In genomic region chr12:98270810-98271566, GRCm38 (mm10) we compare ENCODE assay signal across 15 mouse cellular contexts. TPM values are rescaled to one million over a fixed set of nuclear protein-coding genes. Genes with fewer than 3 reads are reported as not detected.
DNase-seq lines count a peak whose midpoint lies in the region; ATAC-seq and TF ChIP-seq lines count a peak whose summit lies in the region.
"Had no signal": no experiment of that assay in that cellular context is flagged by ENCODE, and none has a peak within 500 bp of the region (broad histone marks: within the 10 kb centered on the region; RNA-seq: fewer than 3 reads in every experiment).

No protein-coding gene starts in this region.

- no peaks in the 10 kb centered on the region for H3K9me3 ChIP-seq in hindbrain, embryonic 11.5 days (ENCODE audit: control insufficient read depth, low read length)
- H3K9me3 ChIP-seq in hindbrain, postnatal 0 days (ENCODE audit: low read length) = no peaks in the 10 kb centered on the region
- H3K9me3 ChIP-seq in midbrain, embryonic 11.5 days (ENCODE audit: control insufficient read depth, low read length) = no peaks in the 10 kb centered on the region
- no peaks in the 10 kb centered on the region for H3K9me3 ChIP-seq in midbrain, embryonic 14.5 days (ENCODE audit: control insufficient read depth, low read length)
- H3K9me3 ChIP-seq in liver, embryonic 14.5 days (ENCODE audit: control insufficient read depth, low read length) = no peaks in the 10 kb centered on the region
- H3K9me3 ChIP-seq: forebrain, embryonic 15.5 days; hindbrain, embryonic 12.5 days had no signal

- H3K27me3 ChIP-seq in hindbrain, embryonic 11.5 days (ENCODE audit: control insufficient read depth, insufficient read depth, low read length) = no peaks in the 10 kb centered on the region
- no peaks in the 10 kb centered on the region for H3K27me3 ChIP-seq in hindbrain, postnatal 0 days (ENCODE audit: insufficient read depth, low read length)
- H3K27me3 ChIP-seq in midbrain, embryonic 11.5 days (ENCODE audit: control insufficient read depth, insufficient read depth, low read length) = no peaks in the 10 kb centered on the region
- no peaks in the 10 kb centered on the region for H3K27me3 ChIP-seq in midbrain, embryonic 14.5 days (ENCODE audit: control insufficient read depth, insufficient read depth, low read length)
- no peaks in the 10 kb centered on the region for H3K27me3 ChIP-seq in liver, embryonic 14.5 days (ENCODE audit: control insufficient read depth, insufficient read depth, low read length)
- H3K27me3 ChIP-seq: forebrain, embryonic 15.5 days; hindbrain, embryonic 12.5 days had no signal

- peak; percentile 65 for ATAC-seq in hindbrain, embryonic 11.5 days (ENCODE audit: low FRiP score)
- ATAC-seq in hindbrain, postnatal 0 days = no peak
- no peak for ATAC-seq in midbrain, embryonic 11.5 days (ENCODE audit: low FRiP score)
- ATAC-seq in midbrain, embryonic 14.5 days (ENCODE audit: low FRiP score, low TSS enrichment) = no peak
- no peak for ATAC-seq in liver, embryonic 14.5 days (ENCODE audit: insufficient read depth)
- ATAC-seq: forebrain, embryonic 15.5 days had no signal

- WGBS in hindbrain, embryonic 11.5 days = 55% methylated on average over 12 of the region's 12 CpGs
- 53% methylated on average over 12 of the region's 12 CpGs for WGBS in hindbrain, postnatal 0 days
- 59% methylated on average over 12 of the region's 12 CpGs for WGBS in midbrain, embryonic 11.5 days
- WGBS in midbrain, embryonic 14.5 days = 55% methylated on average over 12 of the region's 12 CpGs
- WGBS in liver, embryonic 14.5 days (ENCODE audit: insufficient replicate concordance) = 22% methylated on average over 12 of the region's 12 CpGs

- H3K4me1 ChIP-seq in hindbrain, embryonic 11.5 days (replicated peaks; ENCODE audit: control insufficient read depth, insufficient read depth, low read length) = no peaks in the 10 kb centered on the region
- no peaks in the 10 kb centered on the region for H3K4me1 ChIP-seq in hindbrain, postnatal 0 days (ENCODE audit: insufficient read depth, low read length)
- no peaks in the 10 kb centered on the region for H3K4me1 ChIP-seq in midbrain, embryonic 11.5 days (ENCODE audit: control insufficient read depth, insufficient read depth, low read length)
- H3K4me1 ChIP-seq in midbrain, embryonic 14.5 days (ENCODE audit: control insufficient read depth, insufficient read depth, low read length) = 0 out of 2 replicates have a peak, but pooled peaks cover 2% of the 10 kb centered on the region
- H3K4me1 ChIP-seq in liver, embryonic 14.5 days (replicated peaks; ENCODE audit: control insufficient read depth in 2 of 2, insufficient read depth in 2 of 2, low read length in 1 of 2) = no peaks in the 10 kb centered on the region; a peak in 1 of 4 replicates
- H3K4me1 ChIP-seq: forebrain, embryonic 15.5 days; hindbrain, embryonic 12.5 days had no signal

- no peak overlapping the region for H3K4me3 ChIP-seq in hindbrain, embryonic 11.5 days (ENCODE audit: low read depth, low read length)
- H3K4me3 ChIP-seq in hindbrain, postnatal 0 days (ENCODE audit: low read length) = no peak overlapping the region
- no peak overlapping the region for H3K4me3 ChIP-seq in midbrain, embryonic 11.5 days (ENCODE audit: low read depth, low read length)
- no peak overlapping the region for H3K4me3 ChIP-seq in midbrain, embryonic 14.5 days (replicated peaks; ENCODE audit: low read depth, low read length)
- H3K4me3 ChIP-seq in liver, embryonic 14.5 days (ENCODE audit: insufficient read depth in 1 of 2, low read depth in 2 of 2, low read length in 2 of 2) = peak overlapping the region in 1 of 2 experiments; percentile 12; a peak in 1 of 4 replicates
- H3K4me3 ChIP-seq: forebrain, embryonic 15.5 days; hindbrain, embryonic 12.5 days had no signal

- no peak for TF ChIP-seq EP300 in liver, embryonic 14.5 days (IDR thresholded peaks at IDR 0.05; ENCODE audit: low read depth)

- TF ChIP-seq CTCF in hindbrain, postnatal 0 days (IDR thresholded peaks at IDR 0.05; ENCODE audit: low read depth) = no peak
- no peak for TF ChIP-seq CTCF in liver, embryonic 14.5 days (IDR thresholded peaks at IDR 0.05; ENCODE audit: low read depth)

- H3K9ac ChIP-seq in hindbrain, embryonic 11.5 days (ENCODE audit: low read depth, low read length) = no peak overlapping the region
- H3K9ac ChIP-seq in hindbrain, postnatal 0 days (replicated peaks; ENCODE audit: low read length) = no peak overlapping the region
- no peak overlapping the region for H3K9ac ChIP-seq in midbrain, embryonic 11.5 days (ENCODE audit: low read length)
- H3K9ac ChIP-seq in midbrain, embryonic 14.5 days (replicated peaks; ENCODE audit: low read length) = no peak overlapping the region
- H3K9ac ChIP-seq in liver, embryonic 14.5 days (replicated peaks) = no peak overlapping the region
- H3K9ac ChIP-seq: forebrain, embryonic 15.5 days; hindbrain, embryonic 12.5 days had no signal

- intact Hi-C loops in gastrocnemius, postnatal 36 days (cut with DNase I) = no loop called here

- H3K4me2 ChIP-seq in hindbrain, embryonic 11.5 days (replicated peaks; ENCODE audit: low read depth, low read length) = no peak overlapping the region
- no peak overlapping the region for H3K4me2 ChIP-seq in hindbrain, postnatal 0 days (ENCODE audit: low read depth, low read length)
- H3K4me2 ChIP-seq in midbrain, embryonic 11.5 days = no peak overlapping the region
- no peak overlapping the region for H3K4me2 ChIP-seq in midbrain, embryonic 14.5 days (ENCODE audit: low read length)
- H3K4me2 ChIP-seq in liver, embryonic 14.5 days (ENCODE audit: low read depth) = peak overlapping the region; percentile 18
- H3K4me2 ChIP-seq: forebrain, embryonic 15.5 days; hindbrain, embryonic 12.5 days had no signal

- no peak for DNase-seq in hindbrain, embryonic 11.5 days (ENCODE audit: low spot score)
- no peak for DNase-seq in hindbrain, postnatal 0 days (ENCODE audit: low spot score)
- DNase-seq in midbrain, embryonic 11.5 days (ENCODE audit: low spot score, missing footprints) = peak; percentile 81
- DNase-seq in midbrain, embryonic 14.5 days = no peak
- DNase-seq in liver, embryonic 14.5 days (ENCODE audit: low read depth in 3 of 3, low spot score in 3 of 3) = no peak
- no peak for DNase-seq in gastrocnemius, postnatal 36 days
- DNase-seq in frontal cortex, postnatal 14 days (ENCODE audit: low spot score in 2 of 2) = no peak
- DNase-seq: adrenal gland, postnatal 14 days; cerebellum, postnatal 36 days; gastrocnemius, postnatal 25 days; kidney, adult 18-20 months; left cerebral cortex, postnatal 4 days had no signal

- no peaks in the 10 kb centered on the region for H3K36me3 ChIP-seq in hindbrain, embryonic 11.5 days (ENCODE audit: control insufficient read depth, insufficient read depth, low read length)
- no peaks in the 10 kb centered on the region for H3K36me3 ChIP-seq in hindbrain, postnatal 0 days (ENCODE audit: insufficient read depth, low read length)
- no peaks in the 10 kb centered on the region for H3K36me3 ChIP-seq in midbrain, embryonic 11.5 days (ENCODE audit: control insufficient read depth, insufficient read depth, low read length)
- no peaks in the 10 kb centered on the region for H3K36me3 ChIP-seq in midbrain, embryonic 14.5 days (ENCODE audit: control insufficient read depth, insufficient read depth, low read length)
- H3K36me3 ChIP-seq in liver, embryonic 14.5 days (replicated peaks; ENCODE audit: control insufficient read depth, insufficient read depth, low read depth) = no peaks in the 10 kb centered on the region
- H3K36me3 ChIP-seq: forebrain, embryonic 15.5 days; hindbrain, embryonic 12.5 days had no signal

- no peak overlapping the region for H3K27ac ChIP-seq in hindbrain, embryonic 11.5 days (ENCODE audit: low read depth, low read length)
- H3K27ac ChIP-seq in hindbrain, postnatal 0 days = no peak overlapping the region
- H3K27ac ChIP-seq in midbrain, embryonic 11.5 days (ENCODE audit: low read depth, low read length) = no peak overlapping the region
- H3K27ac ChIP-seq in midbrain, embryonic 14.5 days (replicated peaks; ENCODE audit: low read depth, low read length) = no peak overlapping the region
- no peak overlapping the region for H3K27ac ChIP-seq in liver, embryonic 14.5 days
- H3K27ac ChIP-seq: forebrain, embryonic 15.5 days; hindbrain, embryonic 12.5 days had no signal

RNA-seq across cellular contexts. Expression of gene Gpr65, which starts 2.6 kb away (rescaled TPM):
- polyA plus RNA-seq in hindbrain, embryonic 11.5 days (2014; fragmentation: Nextera tagmentation; extraction: Ambion mirVana) = 0.60 and 1.5 TPM in 2 replicates
- 0.42 TPM in 1 of 2 replicates, not detected in the other for total RNA-seq in hindbrain, postnatal 0 days (2014; rRNA removed)
- polyA plus RNA-seq in hindbrain, postnatal 0 days (2015; fragmentation: Nextera tagmentation; extraction: Ambion mirVana) = 0.18 and 0.33 TPM in 2 replicates
- 0.57 and 0.82 TPM in 2 replicates for polyA plus RNA-seq in midbrain, embryonic 11.5 days (2014; fragmentation: Nextera tagmentation; extraction: Ambion mirVana)
- polyA plus RNA-seq in midbrain, embryonic 14.5 days (2014; fragmentation: Nextera tagmentation; extraction: Ambion mirVana) = 0.59 TPM in 1 of 2 replicates, not detected in the other
- 1.7 and 2.4 TPM in 2 replicates for polyA plus RNA-seq in liver, embryonic 14.5 days (2012; rRNA removed)
- polyA plus RNA-seq in liver, embryonic 14.5 days (2014; fragmentation: Nextera tagmentation; extraction: Ambion mirVana) = 2.5 and 3.2 TPM in 2 replicates
- under 1 TPM; 0.20 TPM for total RNA-seq in gastrocnemius, postnatal 36 days (2021)
- total RNA-seq: layer of hippocampus, postnatal 25 days had no signal

RNA-seq across cellular contexts. Expression of gene Galc, which starts 11.7 kb away (rescaled TPM):
- 12.2 and 14.8 TPM in 2 replicates for polyA plus RNA-seq in hindbrain, embryonic 11.5 days (2014; fragmentation: Nextera tagmentation; extraction: Ambion mirVana)
- 14.3 and 19.1 TPM in 2 replicates for total RNA-seq in hindbrain, postnatal 0 days (2014; rRNA removed)
- 11.6 and 12.2 TPM in 2 replicates for polyA plus RNA-seq in hindbrain, postnatal 0 days (2015; fragmentation: Nextera tagmentation; extraction: Ambion mirVana)
- polyA plus RNA-seq in midbrain, embryonic 11.5 days (2014; fragmentation: Nextera tagmentation; extraction: Ambion mirVana) = 14.3 and 14.7 TPM in 2 replicates
- polyA plus RNA-seq in midbrain, embryonic 14.5 days (2014; fragmentation: Nextera tagmentation; extraction: Ambion mirVana) = 10.4 and 13.9 TPM in 2 replicates
- polyA plus RNA-seq in liver, embryonic 14.5 days (2012; rRNA removed) = 2.0 and 2.4 TPM in 2 replicates
- polyA plus RNA-seq in liver, embryonic 14.5 days (2014; fragmentation: Nextera tagmentation; extraction: Ambion mirVana) = 1.9 and 2.2 TPM in 2 replicates
- total RNA-seq in gastrocnemius, postnatal 36 days (2021) = 1 to 10 TPM; 3.5 to 4.0 TPM
